Mouse (Mus musculus): ENCODE measurements around the gene Thap2.

Gene Thap2

DNA sequence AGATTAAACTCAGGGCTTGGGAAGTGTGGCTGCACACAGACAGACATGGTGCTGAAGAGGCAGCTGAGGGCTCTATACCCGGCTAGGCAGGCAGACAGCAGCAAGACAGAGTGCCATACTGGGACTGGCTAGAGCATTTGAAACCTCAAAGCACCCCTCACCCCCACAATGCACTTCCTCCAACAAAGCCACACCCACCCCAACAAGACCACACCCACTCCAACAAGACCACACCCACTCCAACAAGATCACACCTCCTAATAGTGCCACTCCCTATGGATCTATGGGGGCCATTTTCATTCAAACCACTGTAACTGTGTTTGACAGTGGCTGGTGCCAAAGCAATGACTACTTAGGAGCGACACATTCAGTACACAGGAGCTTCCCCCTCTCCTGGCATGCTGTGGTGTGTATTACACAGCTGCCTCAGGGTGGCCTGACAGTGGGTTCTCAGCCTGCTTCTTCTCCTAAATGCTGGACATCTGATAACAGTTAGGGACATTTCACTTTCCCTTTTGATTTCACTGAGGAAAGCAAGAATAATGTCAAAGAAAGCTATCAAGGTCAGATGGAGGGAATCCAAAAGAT lies 33.3 kb downstream of the Thap2 start:
- no peak for DNase-seq

DNA sequence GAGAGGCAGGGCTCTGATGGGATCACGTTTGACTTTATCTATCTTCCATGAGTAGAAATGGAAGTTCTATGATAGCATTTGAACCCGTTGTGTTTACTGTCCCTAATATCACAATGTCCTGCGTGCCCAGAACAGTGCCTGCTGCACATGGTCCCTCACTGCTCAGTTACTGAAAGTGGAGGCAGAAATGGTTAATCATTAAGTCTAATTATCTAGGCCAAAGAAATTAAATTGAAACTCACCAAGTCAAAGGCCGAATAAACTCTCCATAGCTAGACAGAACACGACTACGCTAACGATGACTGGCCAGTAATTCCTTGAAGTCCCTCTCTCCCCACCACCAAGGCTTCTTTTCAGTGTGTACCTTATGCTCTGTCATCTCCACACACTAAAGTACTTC lies 34.7 kb downstream of the Thap2 start:
- DNase-seq = no peak

DNA sequence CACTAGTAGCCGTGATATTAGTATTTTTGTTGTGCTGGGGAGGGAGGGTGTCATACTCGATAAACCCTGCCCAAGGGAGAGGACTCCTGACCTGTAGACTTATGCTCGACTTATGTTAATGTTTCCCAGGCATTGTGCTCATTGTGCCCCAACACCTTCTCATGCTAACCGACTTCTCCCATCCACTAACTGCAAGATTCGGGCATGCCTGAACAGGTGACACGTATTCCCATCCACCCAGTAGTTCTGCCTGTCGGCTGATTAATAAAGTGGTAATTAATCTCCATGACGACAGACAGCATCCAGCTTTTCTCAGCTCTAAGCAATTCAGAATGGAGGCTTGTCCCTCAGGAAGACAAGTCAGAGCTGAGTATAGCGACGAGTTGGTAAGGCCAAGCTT lies 35.2 kb downstream of the Thap2 start:
- DNase-seq = no peak

DNA sequence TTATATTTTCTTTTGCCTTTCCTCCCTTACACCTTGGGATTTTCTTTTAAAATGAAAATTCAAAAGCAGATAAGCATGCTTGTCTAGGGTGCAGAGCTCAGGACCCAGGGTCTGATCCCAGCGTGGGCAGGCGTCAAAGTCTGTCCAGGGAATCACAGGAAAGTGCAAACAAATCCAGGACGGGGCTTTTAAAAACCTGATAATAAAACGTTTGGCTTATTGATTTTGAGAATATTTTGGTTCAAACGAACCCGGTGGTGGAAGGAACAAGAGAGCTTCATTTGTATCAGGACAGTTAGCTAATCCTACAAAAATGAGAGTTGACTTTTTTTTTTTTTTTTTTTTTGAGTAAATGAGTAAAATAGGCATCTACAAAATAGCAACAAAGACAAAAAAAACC lies 36.1 kb downstream of the Thap2 start:
- no peak for DNase-seq

DNA sequence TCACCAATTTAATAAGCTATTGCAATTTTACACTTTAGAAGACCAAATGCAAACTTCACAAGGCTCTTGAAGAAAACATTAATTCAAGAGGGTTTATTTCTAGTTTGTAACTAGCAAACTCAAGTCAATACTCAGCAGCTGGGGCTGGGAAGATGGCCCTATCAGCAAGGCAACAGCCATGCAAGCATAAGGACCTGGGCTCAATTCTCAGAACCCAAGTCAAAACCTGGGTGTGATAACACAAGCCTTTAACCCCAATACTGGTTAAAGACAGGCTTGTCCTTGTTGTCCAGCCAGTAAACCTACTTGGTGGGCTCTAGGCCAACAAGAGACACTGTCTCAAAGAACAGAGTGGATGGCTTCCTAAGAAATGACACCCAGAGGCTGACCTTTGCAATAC lies 37.8 kb downstream of the Thap2 start:
- DNase-seq = no peak

DNA sequence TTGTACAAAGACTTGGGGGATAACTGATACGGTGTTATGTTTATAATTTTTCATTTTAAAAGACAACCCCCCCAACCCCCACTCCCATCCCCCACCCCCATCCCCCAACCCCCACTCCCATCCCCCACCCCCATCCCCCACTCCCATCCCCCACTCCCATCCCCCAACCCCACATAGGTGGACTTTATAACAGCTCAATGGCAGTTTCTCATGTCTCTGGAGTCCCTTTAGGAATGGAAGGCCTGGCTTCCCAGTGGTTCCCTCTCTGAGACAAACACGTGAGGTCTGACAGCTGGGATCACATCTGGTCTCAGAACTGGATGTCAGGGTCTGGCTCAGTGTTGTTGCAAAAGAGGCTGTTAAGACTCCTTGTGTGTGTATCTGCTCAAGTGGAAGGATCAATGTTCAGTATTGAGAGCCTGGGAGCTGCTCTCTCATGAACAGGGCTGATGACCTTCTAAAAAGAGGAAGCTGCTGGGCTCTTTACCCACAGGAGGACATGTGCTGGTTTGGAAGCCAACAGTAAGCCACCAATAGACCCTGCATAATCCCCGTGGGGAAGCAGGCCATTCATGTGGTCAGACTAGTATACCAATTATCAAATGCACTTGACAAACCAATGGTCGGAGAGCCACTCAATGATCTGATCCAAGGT lies 41.3 kb downstream of the Thap2 start:
- DNase-seq = no peak

DNA sequence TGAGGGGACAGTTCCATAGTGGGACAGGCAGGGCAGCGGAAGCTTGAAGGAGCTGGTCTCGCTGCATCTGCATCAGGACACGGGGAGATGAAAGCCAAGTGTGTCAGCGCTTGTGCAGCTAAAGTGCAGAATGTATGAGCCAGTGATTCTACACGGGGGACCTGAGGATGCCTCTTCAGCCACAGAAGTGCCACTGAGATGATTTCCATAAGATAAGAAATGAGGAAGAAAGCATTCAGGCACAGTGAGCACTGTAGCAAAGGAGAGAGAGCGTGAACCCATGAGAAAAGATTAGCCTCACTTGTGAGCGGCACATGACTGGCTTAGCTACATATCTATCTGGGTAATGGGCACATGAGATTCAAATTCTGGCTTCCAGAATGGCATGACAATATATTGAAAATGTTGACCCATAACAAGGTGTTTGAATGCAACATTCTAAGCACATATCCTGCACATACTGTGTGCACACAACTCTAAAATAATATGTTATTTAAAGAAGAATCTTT lies 44.4 kb downstream of the Thap2 start:
- no peak for DNase-seq

DNA sequence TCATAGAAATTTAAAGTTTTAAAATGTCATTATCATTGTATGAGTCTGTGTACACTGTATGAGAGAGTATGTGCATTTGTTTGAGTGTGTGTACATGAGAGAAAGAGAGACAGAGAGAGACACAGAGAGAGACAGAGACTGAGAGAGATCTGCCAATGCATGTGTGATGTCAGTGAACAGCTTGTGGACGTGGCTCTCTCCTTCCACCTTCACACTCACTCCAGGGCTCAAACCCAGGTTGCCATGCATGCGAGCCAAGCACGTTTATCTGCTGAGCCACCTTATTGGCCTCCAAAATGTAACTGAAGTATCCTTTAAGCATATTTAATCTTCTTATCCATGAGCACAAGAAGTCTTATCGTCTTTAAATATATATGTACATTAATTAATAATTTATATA lies 47.3 kb downstream of the Thap2 start:
- DNase-seq = no peak

DNA sequence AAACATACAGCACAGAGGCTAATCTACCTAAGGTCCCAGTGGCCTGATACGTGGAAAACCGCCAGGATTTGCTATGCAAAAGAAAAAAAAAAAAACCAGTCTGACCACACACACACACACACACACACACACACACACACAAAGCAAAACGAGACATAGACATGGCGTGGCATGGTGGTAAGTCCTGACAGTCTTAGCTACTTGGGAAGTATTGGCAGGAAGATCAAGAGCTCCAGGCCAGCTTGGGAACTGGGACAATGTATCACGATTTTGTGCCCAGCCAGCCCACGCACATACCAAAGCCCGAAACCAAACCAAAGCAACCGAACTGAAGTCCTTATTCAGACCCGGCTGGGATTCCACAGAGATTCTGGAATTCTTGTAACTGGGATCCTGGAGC lies 50.7 kb downstream of the Thap2 start:
- no peak for DNase-seq

DNA sequence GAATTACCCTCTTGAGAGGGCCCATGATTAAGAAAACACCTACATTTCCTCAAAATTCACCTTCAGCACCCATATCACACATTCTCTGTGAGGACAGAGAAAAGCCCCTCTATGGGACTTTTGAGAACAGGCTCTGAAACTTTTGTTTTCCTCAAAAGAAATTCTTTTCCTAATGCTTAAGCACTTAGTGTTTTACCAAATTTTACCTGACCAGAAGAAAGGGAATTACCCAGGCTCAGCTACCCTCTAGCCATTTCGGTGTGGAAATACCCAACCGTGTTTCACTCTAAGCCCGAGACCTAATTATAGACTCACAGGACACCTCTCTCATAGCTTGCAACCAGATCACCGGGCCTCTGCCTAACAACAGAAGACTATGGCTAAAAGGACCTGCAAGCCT lies 51.2 kb downstream of the Thap2 start:
- DNase-seq = no peak

DNA sequence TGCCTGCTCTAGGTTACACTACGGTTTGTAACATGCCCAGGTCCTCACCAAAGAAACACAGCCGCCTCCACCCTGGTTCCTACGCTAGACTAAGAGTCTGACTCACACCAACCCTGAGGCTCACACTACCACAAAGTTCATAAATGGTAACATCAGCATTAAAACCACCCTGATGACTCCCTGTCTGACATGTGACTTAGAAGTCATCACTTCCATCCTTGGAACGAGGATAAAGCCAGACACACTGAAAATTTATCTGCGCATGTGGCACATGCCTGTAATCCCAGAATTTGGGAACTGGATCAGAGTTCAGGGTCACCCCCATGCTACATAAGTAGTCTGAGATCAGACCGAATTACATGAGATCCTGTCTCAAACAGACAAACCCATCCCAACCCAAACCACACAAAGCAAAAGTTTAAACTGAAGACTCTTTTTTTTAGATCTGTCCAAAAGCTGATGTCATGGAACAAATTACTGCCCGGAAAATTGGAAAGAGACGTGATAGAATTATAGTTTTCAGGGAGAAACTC lies 51.8 kb downstream of the Thap2 start:
- DNase-seq = no peak

DNA sequence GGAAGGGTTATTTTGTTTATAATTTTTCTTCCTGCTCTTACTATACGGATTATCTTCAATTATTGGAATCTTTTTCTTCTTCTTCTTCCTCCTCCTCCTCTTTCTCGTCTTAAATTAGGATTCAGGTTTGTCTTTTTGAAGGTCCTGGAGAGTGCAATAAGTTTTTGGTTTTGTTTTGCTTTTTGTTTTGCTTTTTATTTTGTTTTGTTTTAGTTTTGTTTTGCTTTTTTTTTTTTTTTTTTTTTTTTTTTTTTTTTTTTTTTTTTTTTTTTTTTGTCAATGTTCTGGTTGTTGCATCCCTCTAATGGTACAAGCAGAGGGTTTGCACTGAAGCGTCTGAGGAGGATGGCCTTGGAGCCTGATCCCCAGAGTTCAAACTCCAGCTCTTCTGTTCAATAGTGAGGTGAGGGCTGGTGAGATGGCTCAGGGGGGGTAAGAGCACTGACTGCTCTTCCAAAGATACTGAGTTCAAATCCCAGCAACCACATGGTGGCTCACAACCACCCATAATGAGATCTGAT lies 55.2 kb downstream of the Thap2 start:
- no peak for DNase-seq

DNA sequence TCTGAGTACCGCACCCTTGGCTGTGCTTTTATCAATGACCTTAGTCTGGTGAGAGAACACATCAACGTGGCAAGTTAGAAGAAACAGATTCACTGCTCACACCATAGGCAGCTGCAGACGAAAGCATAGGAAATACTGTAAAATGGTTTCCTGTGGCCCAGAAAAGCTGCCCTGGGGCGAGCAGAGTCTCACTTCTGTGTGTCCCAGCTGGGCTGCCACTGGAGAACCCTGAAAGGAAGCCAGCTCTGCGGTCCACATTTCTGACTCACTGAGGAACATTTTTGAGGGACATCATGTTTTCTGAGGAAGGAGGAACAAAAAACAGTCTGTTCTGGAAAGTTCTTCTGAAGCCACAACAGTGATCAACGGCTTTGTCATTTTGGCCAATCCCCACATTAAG lies 55.7 kb downstream of the Thap2 start:
- DNase-seq = no peak

DNA sequence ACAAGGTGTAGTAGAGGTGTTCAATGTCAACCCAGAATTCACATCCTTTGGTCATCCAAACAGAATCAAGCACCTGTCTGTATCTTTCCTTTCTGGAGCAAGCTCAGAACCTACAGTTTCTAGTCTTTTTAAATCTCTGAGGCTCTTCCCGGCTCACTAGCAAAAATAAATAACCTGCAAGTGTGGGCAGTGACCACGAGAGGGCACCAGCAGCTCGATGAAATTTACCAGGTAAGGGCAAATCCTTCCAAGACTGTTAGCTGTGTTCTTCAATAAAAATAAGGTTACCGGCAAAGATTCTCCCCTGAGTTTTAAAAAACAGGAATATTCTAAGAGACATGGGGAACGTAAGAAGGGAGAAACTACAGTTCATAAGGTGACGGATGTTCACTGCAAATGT lies 60.9 kb downstream of the Thap2 start:
- peak; percentile 78 for DNase-seq

DNA sequence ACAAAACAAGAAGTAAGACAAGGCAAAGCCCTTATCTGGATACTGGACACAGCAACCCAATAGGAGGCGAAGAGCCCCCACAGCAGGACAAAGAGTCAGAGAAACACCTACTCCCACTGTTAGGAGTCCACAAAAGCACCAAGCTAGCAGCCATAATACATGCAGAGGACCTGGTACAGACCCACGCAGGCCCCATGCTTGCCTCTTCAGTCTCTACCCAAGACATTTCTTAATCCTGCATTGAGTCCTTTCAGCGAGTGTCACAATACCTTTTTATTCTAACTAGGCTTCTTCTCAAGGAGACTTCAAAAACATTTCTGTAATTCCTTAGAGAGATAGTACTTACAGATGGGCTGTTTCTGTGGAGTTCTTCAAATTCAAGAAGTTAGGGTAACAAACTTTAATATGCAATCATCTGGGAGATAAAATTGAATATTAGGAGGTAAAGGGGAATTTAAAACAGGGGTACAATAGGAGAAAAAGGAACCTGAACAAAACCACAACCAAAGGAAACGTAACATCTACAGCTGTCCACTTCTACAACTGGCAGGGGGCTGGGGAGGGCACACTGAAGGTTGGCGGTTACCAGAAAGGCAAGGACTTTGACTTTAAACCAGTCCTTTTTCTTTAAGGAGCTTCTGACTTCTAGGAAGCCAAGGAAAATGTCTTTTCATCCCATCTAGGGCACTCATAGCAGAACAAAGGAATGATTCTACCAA lies 62.8 kb downstream of the Thap2 start:
- DNase-seq = no peak
